Mouse (Mus musculus): ENCODE results near the gene Zfp345.
"Not testable (repeated sequence)": the region's sequence is repeated elsewhere in the genome, so short reads cannot be mapped to it uniquely, and the experiment has no call there.

Gene Zfp345

GRCm38 (mm10) chr2:150484939-150485778 is at the start of gene Zfp345:
Zfp345 (minus strand) TSS chr2:150485091.
- DNase-seq, result peak; percentile 11 to 43

- peak; percentile 4 to 19 for DNase-seq
Observed at GRCm38 (mm10) chr2:150525703-150526207, 40.9 kb upstream of the Zfp345 start.

- no peak for DNase-seq
Observed at GRCm38 (mm10) chr2:150512837-150513236, 27.9 kb upstream of the Zfp345 start.

- peak; percentile 6 to 9 for DNase-seq
Observed at GRCm38 (mm10) chr2:150500124-150500973, 15.5 kb upstream of the Zfp345 start.

- DNase-seq, result no peak
Observed at GRCm38 (mm10) chr2:150493031-150493430, 8.1 kb upstream of the Zfp345 start.

- peak; percentile 70 to 81 for DNase-seq
Observed at GRCm38 (mm10) chr2:150451180-150451919, 33.5 kb downstream of the Zfp345 start, which contains the start of gene Zfp442. Zfp442 (minus strand) TSS chr2:150451486.

GRCm38 (mm10) chr2:150439084-150439483 is 45.8 kb downstream of the Zfp345 start:
- DNase-seq, result not testable (repeated sequence)
